Mouse (Mus musculus) MEL (cell line): Measurements from ENCODE around the gene Kit. TPM values are rescaled to one million over a fixed set of nuclear protein-coding genes. Genes with fewer than 3 reads are reported as not detected.

Source experiments
- DNase-seq: peaks from one replicate; pipeline ENCODE4 v3.0.0; 2011; ENCODE audit warnings: low read depth, low spot score
- H3K27ac ChIP-seq: 2 replicates; pipeline ENCODE4 v1.5.1; 2012; ENCODE audit warnings: low read depth, mild to moderate bottlenecking, control low read depth, low read length, moderate library complexity; ENCODE audit not compliant: control insufficient read depth
- H3K27me3 ChIP-seq, 2 experiments: fragments of 150-350 bp in 1 of 2; sonication (generic) in 1 of 2; 2 replicates each; pipeline ENCODE4 v1.6.1; 2012; ENCODE audit warnings: low read length in 2 of 2, mild to moderate bottlenecking in 2 of 2, improper control_type of control experiment in 1 of 2, moderate library complexity in 1 of 2; ENCODE audit not compliant: insufficient read depth in 2 of 2, control insufficient read depth in 1 of 2
- H3K36me3 ChIP-seq, 2 experiments: 2 replicates each; pipeline ENCODE4 v1.6.1; 2012 to 2014; ENCODE audit warnings: low read length in 2 of 2, improper control_type of control experiment in 1 of 2, inconsistent platforms in 1 of 2, mild to moderate bottlenecking in 1 of 2; ENCODE audit not compliant: insufficient read depth in 2 of 2, control insufficient read depth in 1 of 2
- H3K4me1 ChIP-seq, 2 experiments: fragments of 150-350 bp in 1 of 2; sonication (generic) in 1 of 2; 2 replicates each; pipeline ENCODE4 v1.6.1; 2012; ENCODE audit warnings: low read length in 2 of 2, improper control_type of control experiment in 1 of 2, mild to moderate bottlenecking in 1 of 2; ENCODE audit not compliant: insufficient read depth in 2 of 2, control insufficient read depth in 1 of 2
- H3K4me3 ChIP-seq, 2 experiments: fragments of 150-350 bp in 1 of 2; sonication (generic) in 1 of 2; 2 replicates each; pipeline ENCODE4 v1.5.1; 2012; ENCODE audit warnings: low read depth in 2 of 2, low read length in 2 of 2, mild to moderate bottlenecking in 2 of 2, moderate library complexity in 2 of 2, control low read depth in 1 of 2, improper control_type of control experiment in 1 of 2; ENCODE audit not compliant: control insufficient read depth in 1 of 2, insufficient read depth in 1 of 2
- H3K79me2 ChIP-seq: 2 replicates; pipeline ENCODE4 v1.6.1; 2012; ENCODE audit warnings: mild to moderate bottlenecking, low read length, moderate library complexity; ENCODE audit not compliant: control insufficient read depth, poor library complexity, insufficient read depth
- H3K9ac ChIP-seq: 2 replicates; pipeline ENCODE4 v1.6.1; 2012; ENCODE audit warnings: low read depth, mild to moderate bottlenecking, control low read depth, low read length, moderate library complexity; ENCODE audit not compliant: control insufficient read depth, poor library complexity, severe bottlenecking
- H3K9me3 ChIP-seq: fragments of 150-350 bp; sonication (generic); replicated peaks from 2 replicates; pipeline ENCODE4 v1.6.1; 2012; ENCODE audit warnings: mild to moderate bottlenecking, low read length, improper control_type of control experiment, moderate library complexity; ENCODE audit not compliant: insufficient read depth
- BHLHE40 ChIP-seq: IDR thresholded peaks from 2 replicates; pipeline ENCODE4 v1.6.1; 2012; ENCODE audit warnings: low read depth, mild to moderate bottlenecking, inconsistent platforms, low read length, improper control_type of control experiment, borderline replicate concordance
- CHD1 ChIP-seq: IDR thresholded peaks from 2 replicates; pipeline ENCODE4 v1.6.1; 2012; ENCODE audit warnings: low read depth, mild to moderate bottlenecking, inconsistent platforms, low read length, improper control_type of control experiment
- CHD2 ChIP-seq: IDR thresholded peaks from 2 replicates; pipeline ENCODE4 v1.6.1; 2011; ENCODE audit warnings: low read length, improper control_type of control experiment
- CTCF ChIP-seq, 3 experiments: IDR thresholded peaks in 2 of 3; conservative IDR thresholded peaks in 1 of 3; 2 replicates each; pipeline ENCODE4 v1.5.1; 2011 to 2012; ENCODE audit warnings: low read length in 3 of 3, low read depth in 2 of 3, mild to moderate bottlenecking in 2 of 3, improper control_type of control experiment in 1 of 3, inconsistent platforms in 1 of 3, mixed read lengths in 1 of 3, moderate library complexity in 1 of 3; ENCODE audit not compliant: control insufficient read depth in 1 of 3, insufficient read depth in 1 of 3, poor library complexity in 1 of 3, severe bottlenecking in 1 of 3
- E2F4 ChIP-seq: IDR thresholded peaks from 2 replicates; pipeline ENCODE4 v1.6.1; 2011; ENCODE audit warnings: low read depth, low read length, improper control_type of control experiment, borderline replicate concordance
- ELF1 ChIP-seq: IDR thresholded peaks from 2 replicates; pipeline ENCODE4 v1.6.1; 2014; ENCODE audit warnings: low read depth, mild to moderate bottlenecking, inconsistent platforms, low read length, improper control_type of control experiment, moderate library complexity
- EP300 ChIP-seq, 2 experiments: IDR thresholded peaks; 2 replicates each; pipeline ENCODE4 v1.6.1; 2011; ENCODE audit warnings: improper control_type of control experiment in 2 of 2, low read length in 2 of 2, low read depth in 1 of 2, mild to moderate bottlenecking in 1 of 2
- ETS1 ChIP-seq: IDR thresholded peaks from 2 replicates; pipeline ENCODE4 v1.6.1; 2012; ENCODE audit warnings: low read depth, mild to moderate bottlenecking, inconsistent platforms, low read length, improper control_type of control experiment, moderate library complexity
- GABPA ChIP-seq: IDR thresholded peaks from 2 replicates; pipeline ENCODE4 v1.6.1; 2012; ENCODE audit warnings: low read depth, mild to moderate bottlenecking, inconsistent platforms, low read length, improper control_type of control experiment, moderate library complexity
- GATA1 ChIP-seq: IDR thresholded peaks from 2 replicates; pipeline ENCODE4 v1.6.1; 2011; ENCODE audit warnings: low read depth, low read length, improper control_type of control experiment
- HCFC1 ChIP-seq: IDR thresholded peaks from 2 replicates; pipeline ENCODE4 v1.6.1; 2012; ENCODE audit warnings: low read depth, mild to moderate bottlenecking, inconsistent platforms, low read length, improper control_type of control experiment, moderate library complexity
- JUND ChIP-seq: IDR thresholded peaks from 2 replicates; pipeline ENCODE4 v1.6.1; 2011; ENCODE audit warnings: low read depth, mild to moderate bottlenecking, improper control_type of control experiment, low read length
- KAT2A ChIP-seq: conservative IDR thresholded peaks from 2 replicates; pipeline ENCODE4 v1.6.1; 2012; ENCODE audit warnings: low read depth, low read length, improper control_type of control experiment, inconsistent platforms
- MAFK ChIP-seq: IDR thresholded peaks from 2 replicates; pipeline ENCODE4 v1.6.1; 2011; ENCODE audit warnings: low read depth, mild to moderate bottlenecking, low read length, improper control_type of control experiment, borderline replicate concordance
- MAX ChIP-seq: IDR thresholded peaks from 2 replicates; pipeline ENCODE4 v1.6.1; 2011; ENCODE audit warnings: low read length, improper control_type of control experiment
- MAZ ChIP-seq: IDR thresholded peaks from 2 replicates; pipeline ENCODE4 v1.6.1; 2012; ENCODE audit warnings: low read depth, mild to moderate bottlenecking, inconsistent platforms, low read length, improper control_type of control experiment
- MEF2A ChIP-seq: IDR thresholded peaks from 2 replicates; pipeline ENCODE4 v1.6.1; 2014; ENCODE audit warnings: low read depth, mild to moderate bottlenecking, inconsistent platforms, low read length, improper control_type of control experiment; ENCODE audit not compliant: poor library complexity, insufficient replicate concordance, severe bottlenecking; ENCODE audit errors: extremely low read depth
- MYC ChIP-seq: IDR thresholded peaks from 2 replicates; pipeline ENCODE4 v1.6.1; 2011; ENCODE audit warnings: low read depth, mild to moderate bottlenecking, low read length, improper control_type of control experiment, moderate library complexity
- NELFE ChIP-seq: IDR thresholded peaks from 2 replicates; pipeline ENCODE4 v1.6.1; 2011; ENCODE audit warnings: low read depth, low read length, improper control_type of control experiment
- NRF1 ChIP-seq: IDR thresholded peaks from 2 replicates; pipeline ENCODE4 v1.6.1; 2014; ENCODE audit warnings: low read depth, mild to moderate bottlenecking, inconsistent platforms, low read length, improper control_type of control experiment, moderate library complexity; ENCODE audit not compliant: poor library complexity, insufficient read depth, severe bottlenecking
- POLR2A ChIP-seq, 2 experiments: IDR thresholded peaks; 2 replicates each; pipeline ENCODE4 v1.6.1; 2011 to 2012; ENCODE audit warnings: low read length in 2 of 2, mild to moderate bottlenecking in 2 of 2, control low read depth in 1 of 2, improper control_type of control experiment in 1 of 2, low read depth in 1 of 2, moderate library complexity in 1 of 2; ENCODE audit not compliant: control insufficient read depth in 1 of 2, insufficient read depth in 1 of 2, poor library complexity in 1 of 2
- POLR2AphosphoS2 ChIP-seq: IDR thresholded peaks from 2 replicates; pipeline ENCODE4 v1.6.1; 2011; ENCODE audit warnings: low read length, improper control_type of control experiment
- POLR2AphosphoS5 ChIP-seq: IDR thresholded peaks from 2 replicates; pipeline ENCODE4 v1.6.1; 2012; ENCODE audit warnings: low read depth, borderline replicate concordance, mild to moderate bottlenecking, inconsistent platforms, low read length, moderate library complexity, mixed read lengths
- RAD21 ChIP-seq: IDR thresholded peaks from 2 replicates; pipeline ENCODE4 v1.6.1; 2011; ENCODE audit warnings: mild to moderate bottlenecking, low read depth, low read length, improper control_type of control experiment
- RCOR1 ChIP-seq: IDR thresholded peaks from 2 replicates; pipeline ENCODE4 v1.6.1; 2012; ENCODE audit warnings: low read depth, mild to moderate bottlenecking, inconsistent platforms, low read length, improper control_type of control experiment
- SIN3A ChIP-seq: IDR thresholded peaks from 2 replicates; pipeline ENCODE4 v1.6.1; 2012; ENCODE audit warnings: low read length, improper control_type of control experiment, inconsistent platforms
- SMC3 ChIP-seq: IDR thresholded peaks from 2 replicates; pipeline ENCODE4 v1.6.1; 2011; ENCODE audit warnings: low read depth, low read length, improper control_type of control experiment
- TAL1 ChIP-seq: IDR thresholded peaks from 2 replicates; pipeline ENCODE4 v1.6.1; 2012; ENCODE audit warnings: mild to moderate bottlenecking, inconsistent platforms, low read length, moderate library complexity, mixed read lengths
- TCF12 ChIP-seq: IDR thresholded peaks from 2 replicates; pipeline ENCODE4 v1.6.1; 2014; ENCODE audit warnings: low read depth, mild to moderate bottlenecking, inconsistent platforms, low read length, improper control_type of control experiment, moderate library complexity
- UBTF ChIP-seq: IDR thresholded peaks from 2 replicates; pipeline ENCODE4 v1.6.1; 2012; ENCODE audit warnings: low read depth, mild to moderate bottlenecking, inconsistent platforms, low read length, improper control_type of control experiment, moderate library complexity, borderline replicate concordance; ENCODE audit not compliant: insufficient read depth
- USF2 ChIP-seq, 2 experiments: IDR thresholded peaks; 2 replicates each; pipeline ENCODE4 v1.6.1; 2011 to 2012; ENCODE audit warnings: improper control_type of control experiment in 2 of 2, low read length in 2 of 2, borderline replicate concordance in 1 of 2, inconsistent platforms in 1 of 2, low read depth in 1 of 2, mild to moderate bottlenecking in 1 of 2; ENCODE audit not compliant: insufficient read depth in 1 of 2
- ZC3H11A ChIP-seq: IDR thresholded peaks from 2 replicates; pipeline ENCODE4 v1.6.1; 2012; ENCODE audit warnings: low read depth, mild to moderate bottlenecking, inconsistent platforms, low read length, improper control_type of control experiment
- ZKSCAN1 ChIP-seq: IDR thresholded peaks from 2 replicates; pipeline ENCODE4 v1.6.1; 2012; ENCODE audit warnings: low read depth, mild to moderate bottlenecking, inconsistent platforms, low read length, improper control_type of control experiment, moderate library complexity
- ZMIZ1 ChIP-seq: IDR thresholded peaks from 2 replicates; pipeline ENCODE4 v1.6.1; 2012; ENCODE audit warnings: low read depth, mild to moderate bottlenecking, inconsistent platforms, low read length, improper control_type of control experiment, moderate library complexity
- ZNF384 ChIP-seq: IDR thresholded peaks from 2 replicates; pipeline ENCODE4 v1.6.1; 2012; ENCODE audit warnings: low read depth, mild to moderate bottlenecking, inconsistent platforms, low read length, improper control_type of control experiment
- polyA plus RNA-seq, 2 experiments: library from polyadenylated mRNA; stranded (reverse) in 1 of 2; unstranded in 1 of 2; fragments of >175 nt in 1 of 2; fragments of >200 nt in 1 of 2; gene quantifications; 2 replicates each; pipeline versions ENCODE4 v1.2.1 to v1.2.4; 2012; ENCODE audit warnings: low replicate concordance in 2 of 2, low read depth in 1 of 2; ENCODE audit not compliant: insufficient read length in 2 of 2, insufficient read depth in 1 of 2, missing spikeins in 1 of 2
- total RNA-seq: library from RNA; depleted of rRNA; stranded (reverse); fragments of 300-350 nt; gene quantifications from 2 replicates; pipeline ENCODE4 v1.2.3, GENCODE M21; 2012

Gene Kit
- total and polyA plus RNA-seq, 3 experiments: 1.0 to 1.8 TPM; not detected in 1

DNA sequence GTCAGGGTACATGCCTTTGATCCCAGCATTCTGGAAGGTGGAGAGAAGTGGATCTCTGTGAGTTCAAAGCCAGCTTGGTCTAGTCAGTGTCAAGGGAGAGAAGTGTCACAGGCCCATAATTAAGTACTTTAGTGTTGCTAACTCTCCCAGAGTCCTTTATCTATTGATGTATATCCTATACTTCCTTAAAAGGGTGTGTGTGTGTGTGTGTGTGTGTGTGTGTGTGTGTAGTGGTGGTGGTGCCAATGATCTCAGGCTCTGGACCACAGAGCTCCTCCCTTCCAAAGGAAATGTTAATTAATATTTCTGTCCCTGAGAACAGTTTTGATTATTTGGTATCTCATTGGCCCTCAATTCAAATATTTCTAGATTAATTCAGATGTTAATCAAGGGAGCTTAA, 50.3 kb downstream of the Kit start:
- Histone ChIP-seq H3K9ac (peak overlapping the region; percentile 30), H3K36me3 (peaks cover 0 to 20% of the 10 kb centered on the region in 2 experiments; a peak in 2 of 4 replicates), H3K79me2 (no peaks in the 10 kb centered on the region), H3K4me3 (peak overlapping the region; percentile 0 to 24; a peak in 2 of 4 replicates), H3K27me3 (no peaks in the 10 kb centered on the region)
- TF ChIP-seq NRF1 (no peak), TCF12 (peak; percentile 27; the same call in 1 of the 2 replicates), TAL1 (no peak), MEF2A (no peak), ZC3H11A (no peak), HCFC1 (0 out of 2 replicates have a peak, but pooled peaks have one; percentile 47), ELF1 (no peak; the same call in 1 of the 2 replicates), POLR2AphosphoS5 (no peak), KAT2A (no peak), E2F4 (no peak), RAD21 (no peak), UBTF (no peak), MAZ (no peak), BHLHE40 (peak; percentile 67; the same call in 1 of the 2 replicates), MAX (no peak), ZNF384 (no peak), POLR2A (IDR thresholded peaks at IDR 0.05; ENCODE audit: control insufficient read depth in 1 of 2, insufficient read depth in 1 of 2, low read depth in 1 of 2, low read length in 2 of 2, poor library complexity in 1 of 2) (no peak), GATA1 (peak; percentile 76), ZKSCAN1 (no peak), POLR2AphosphoS2 (no peak), CHD2 (no peak), SMC3 (no peak), MAFK (no peak), NELFE (no peak), ETS1 (peak; percentile 74; the same call in 1 of the 2 replicates), JUND (no peak), RCOR1 (no peak), CHD1 (no peak), USF2 (IDR thresholded peaks at IDR 0.05; ENCODE audit: borderline replicate concordance in 1 of 2, insufficient read depth in 1 of 2, low read depth in 1 of 2, low read length in 2 of 2) (no peak), GABPA (no peak), ZMIZ1 (no peak), CTCF (IDR thresholded peaks at IDR 0.05 in 2 of 3, conservative IDR thresholded peaks at IDR 0.05 in 1 of 3; ENCODE audit: control insufficient read depth in 1 of 3, insufficient read depth in 1 of 3, low read depth in 2 of 3, low read length in 3 of 3, poor library complexity in 1 of 3, severe bottlenecking in 1 of 3) (no peak), EP300 (IDR thresholded peaks at IDR 0.05; ENCODE audit: low read depth in 1 of 2, low read length in 2 of 2) (peak; percentile 61 to 64), MYC (no peak), SIN3A (no peak)
- TF ChIP-seq, all 39 proteins: peak for 6
- DNase-seq: no peak
- Histone ChIP-seq H3K4me1 (peaks cover 3 to 26% of the 10 kb centered on the region in 2 experiments; a peak in 3 of 4 replicates), H3K27ac (peak overlapping the region; percentile 94), H3K9me3 (no peaks in the 10 kb centered on the region)
